Mouse (Mus musculus) right cerebral cortex, adult 18-20 months (tissue): ENCODE results near the gene Ptprn2.

Experiments
- DNase-seq: peaks from one replicate; pipeline ENCODE4 v3.0.0; 2022; ENCODE audit warnings: mixed read lengths

Ptprn2 gene

GRCm38 (mm10) chr12:117242181-117242580, 756.7 kb downstream of the Ptprn2 start:
- DNase-seq: no peak

GRCm38 (mm10) chr12:117245885-117246478, 760.5 kb downstream of the Ptprn2 start:
- DNase-seq: no peak

- DNase-seq: no peak
Measured at GRCm38 (mm10) chr12:117250465-117250864, 764.9 kb downstream of the Ptprn2 start.

- no peak for DNase-seq
Measured at GRCm38 (mm10) chr12:117251663-117252425, 766.3 kb downstream of the Ptprn2 start.

- no peak for DNase-seq
Measured at GRCm38 (mm10) chr12:117252426-117252779, 766.9 kb downstream of the Ptprn2 start.

- peak; percentile 50 for DNase-seq
Measured at GRCm38 (mm10) chr12:117254356-117254755, 768.8 kb downstream of the Ptprn2 start.

GRCm38 (mm10) chr12:117255325-117255724, 769.8 kb downstream of the Ptprn2 start:
- DNase-seq: no peak

- DNase-seq: no peak
Measured at GRCm38 (mm10) chr12:117255776-117256342, 770.3 kb downstream of the Ptprn2 start.

- DNase-seq: no peak
Measured at GRCm38 (mm10) chr12:117256849-117257204, 771.3 kb downstream of the Ptprn2 start.

- DNase-seq: no peak
Measured at GRCm38 (mm10) chr12:117257205-117257920, 771.8 kb downstream of the Ptprn2 start.

- no peak for DNase-seq
Measured at GRCm38 (mm10) chr12:117257921-117258497, 772.5 kb downstream of the Ptprn2 start.

GRCm38 (mm10) chr12:117260391-117261164, 775.1 kb downstream of the Ptprn2 start:
- DNase-seq: no peak

GRCm38 (mm10) chr12:117261165-117261440, 775.6 kb downstream of the Ptprn2 start:
- no peak for DNase-seq

- no peak for DNase-seq
Measured at GRCm38 (mm10) chr12:117262003-117262402, 776.5 kb downstream of the Ptprn2 start.

- DNase-seq: no peak
Measured at GRCm38 (mm10) chr12:117263081-117263480, 777.6 kb downstream of the Ptprn2 start.

- DNase-seq: no peak
Measured at GRCm38 (mm10) chr12:117265211-117265610, 779.7 kb downstream of the Ptprn2 start.

- peak; percentile 38 for DNase-seq
Measured at GRCm38 (mm10) chr12:117268543-117269172, 783.1 kb downstream of the Ptprn2 start.

GRCm38 (mm10) chr12:117269310-117269709, 783.8 kb downstream of the Ptprn2 start:
- no peak for DNase-seq

- DNase-seq: no peak
Measured at GRCm38 (mm10) chr12:117270199-117270598, 784.7 kb downstream of the Ptprn2 start.

- no peak for DNase-seq
Measured at GRCm38 (mm10) chr12:117273166-117273565, 787.6 kb downstream of the Ptprn2 start.

- DNase-seq: no peak
Measured at GRCm38 (mm10) chr12:117274576-117274975, 789.1 kb downstream of the Ptprn2 start.

GRCm38 (mm10) chr12:117280790-117281189, 795.3 kb downstream of the Ptprn2 start:
- no peak for DNase-seq
